Mouse (Mus musculus): ENCODE measurements around the gene Paqr5.

GRCm38 (mm10) chr9:61920331-61920730, 106.3 kb downstream of the Paqr5 start:
- TF ChIP-seq POLR2A (IDR thresholded peaks at IDR 0.05; ENCODE audit: borderline replicate concordance, control insufficient read depth, low read depth, low read length) (no peak), CTCF (IDR thresholded peaks at IDR 0.05; ENCODE audit: control insufficient read depth, insufficient read depth, low read length) (no peak)
